Mouse (Mus musculus) liver, embryonic 13.5 days (tissue): Measurements from ENCODE around the gene Arl11. TPM values are rescaled to one million over a fixed set of nuclear protein-coding genes. Genes with fewer than 3 reads are reported as not detected.

Source experiments
- ATAC-seq: fragments of 200-750 bp; cut with Nextera tagmentation; 2 replicates; pipeline ENCODE4 v1.8.0; 2017; ENCODE audit warnings: low read depth, mild to moderate bottlenecking, moderate number of reproducible peaks, moderate library complexity
- DNase-seq: peaks from one replicate; pipeline ENCODE4 v3.0.0; 2022
- H3K27ac ChIP-seq: fragments of 300-500 bp; sonication (generic); 2 replicates; pipeline ENCODE4 v1.5.1; 2015; ENCODE audit warnings: moderate library complexity, mild to moderate bottlenecking, inconsistent platforms
- H3K27me3 ChIP-seq: fragments of 300-500 bp; sonication (generic); 2 replicates; pipeline ENCODE4 v1.6.1; 2015; ENCODE audit warnings: mild to moderate bottlenecking, inconsistent platforms
- H3K36me3 ChIP-seq: fragments of 300-500 bp; sonication (generic); 2 replicates; pipeline ENCODE4 v1.6.1; 2015; ENCODE audit warnings: mild to moderate bottlenecking, inconsistent platforms
- H3K4me1 ChIP-seq: fragments of 300-500 bp; sonication (generic); replicated peaks from 2 replicates; pipeline ENCODE4 v1.6.1; 2015; ENCODE audit warnings: inconsistent platforms
- H3K4me2 ChIP-seq: fragments of 300-500 bp; sonication (generic); 2 replicates; pipeline ENCODE4 v1.6.1; 2015; ENCODE audit warnings: inconsistent platforms, mild to moderate bottlenecking, moderate library complexity
- H3K4me3 ChIP-seq: fragments of 300-500 bp; sonication (generic); replicated peaks from 2 replicates; pipeline ENCODE4 v1.5.1; 2015; ENCODE audit warnings: mild to moderate bottlenecking, inconsistent platforms
- H3K9ac ChIP-seq: fragments of 300-500 bp; sonication (generic); 2 replicates; pipeline ENCODE4 v1.6.1; 2015; ENCODE audit warnings: mild to moderate bottlenecking, inconsistent platforms
- H3K9me3 ChIP-seq: fragments of 300-500 bp; sonication (generic); replicated peaks from 2 replicates; pipeline ENCODE4 v1.6.1; 2016; ENCODE audit warnings: inconsistent platforms
- WGBS: fragments of 180-500 bp; shearing (Covaris S2); methylation state at CpG from one replicate; pipeline ENCODE4 v1.1.7; 2015; ENCODE audit not compliant: insufficient replicate concordance; 5-methylcytosine and 5-hydroxymethylcytosine counted together
- polyA plus RNA-seq: library from polyadenylated mRNA; unstranded; fragments of >200 nt; fragmentation: Nextera tagmentation; extraction: Ambion mirVana; gene quantifications from 2 replicates; pipeline ENCODE4 v1.2.1, GENCODE M21; 2015

Gene Arl11
- polyA plus RNA-seq, 1 experiment from 2014 or later, result 1.1 TPM

DNA sequence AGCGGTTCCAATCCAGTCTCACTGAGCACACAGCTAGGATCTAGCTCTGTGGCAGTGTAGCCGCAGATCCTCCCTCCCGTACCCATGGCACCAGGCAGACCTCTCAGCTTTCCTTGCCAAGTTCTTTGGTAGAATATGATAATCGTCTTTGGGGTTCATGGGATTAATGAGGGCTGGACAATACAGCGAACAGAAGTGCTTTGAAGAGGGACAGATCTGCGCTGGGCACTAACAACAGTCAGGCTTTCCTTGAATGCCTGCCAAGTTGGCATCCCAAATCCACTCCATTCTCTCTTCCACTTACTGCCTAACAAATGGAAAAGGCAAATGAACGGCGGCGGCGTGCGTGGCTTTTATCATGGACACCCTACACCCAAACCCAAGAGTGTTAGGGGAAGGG, 21.0 kb downstream of the Arl11 start:
- H3K9me3 ChIP-seq, result no peaks in the 10 kb centered on the region
- no peak overlapping the region for H3K9ac ChIP-seq
- no peak overlapping the region for H3K4me3 ChIP-seq
- H3K27ac ChIP-seq, result no peak overlapping the region
- no peak overlapping the region for H3K4me2 ChIP-seq
- peaks cover 9% of the 10 kb centered on the region; the same call in 1 of the 2 replicates for H3K4me1 ChIP-seq
- no peak for DNase-seq
- no peaks in the 10 kb centered on the region for H3K27me3 ChIP-seq
- no peak for ATAC-seq
- WGBS, result 74% methylated on average over 11 of the region's 11 CpGs
- H3K36me3 ChIP-seq, result no peaks in the 10 kb centered on the region

GRCm38 (mm10) chr14:61330996-61331561, 21.5 kb downstream of the Arl11 start:
- WGBS, result 18% methylated on average over 13 of the region's 13 CpGs
- H3K27ac ChIP-seq, result no peak overlapping the region
- peak; percentile 56 for DNase-seq

GRCm38 (mm10) chr14:61339381-61339780, 29.8 kb downstream of the Arl11 start:
- no peaks in the 10 kb centered on the region for H3K9me3 ChIP-seq
- no peak overlapping the region for H3K4me2 ChIP-seq
- WGBS, result 71% methylated on average over 4 of the region's 4 CpGs
- no peaks in the 10 kb centered on the region for H3K27me3 ChIP-seq
- H3K36me3 ChIP-seq, result no peaks in the 10 kb centered on the region
- no peak for DNase-seq
- no peak for ATAC-seq
- no peak overlapping the region for H3K27ac ChIP-seq
- H3K9ac ChIP-seq, result no peak overlapping the region
- H3K4me1 ChIP-seq, result no peaks in the 10 kb centered on the region
- H3K4me3 ChIP-seq, result no peak overlapping the region

More at GRCm38 (mm10) chr14:61330996-61331561, 21.5 kb downstream of the Arl11 start:
- Histone ChIP-seq H3K4me1 (peaks cover 9% of the 10 kb centered on the region; the same call in 1 of the 2 replicates), H3K4me3 (no peak overlapping the region), H3K36me3 (no peaks in the 10 kb centered on the region), H3K27me3 (no peaks in the 10 kb centered on the region), H3K4me2 (no peak overlapping the region), H3K9me3 (no peaks in the 10 kb centered on the region), H3K9ac (no peak overlapping the region)
- ATAC-seq, result peak; percentile 73

GRCm38 (mm10) chr14:61344590-61344989, 35.0 kb downstream of the Arl11 start:
- ATAC-seq, result no peak

GRCm38 (mm10) chr14:61346827-61347698, 37.5 kb downstream of the Arl11 start:
- WGBS, result 68% methylated on average over 10 of the region's 10 CpGs
- Histone ChIP-seq H3K27ac (no peak overlapping the region), H3K4me2 (no peak overlapping the region), H3K9ac (no peak overlapping the region), H3K9me3 (no peaks in the 10 kb centered on the region), H3K4me1 (peaks cover 4% of the 10 kb centered on the region; the same call in 1 of the 2 replicates), H3K36me3 (no peaks in the 10 kb centered on the region), H3K4me3 (no peak overlapping the region), H3K27me3 (no peaks in the 10 kb centered on the region)
- DNase-seq, result no peak
- no peak for ATAC-seq

More at GRCm38 (mm10) chr14:61344590-61344989, 35.0 kb downstream of the Arl11 start:
- H3K9ac ChIP-seq, result no peak overlapping the region
- peaks cover 4% of the 10 kb centered on the region; the same call in 1 of the 2 replicates for H3K4me1 ChIP-seq
- no peak overlapping the region for H3K4me2 ChIP-seq
- no peak for DNase-seq
- no peak overlapping the region for H3K27ac ChIP-seq
- H3K4me3 ChIP-seq, result no peak overlapping the region
- H3K9me3 ChIP-seq, result no peaks in the 10 kb centered on the region
- 60% methylated on average over 5 of the region's 5 CpGs for WGBS
- H3K27me3 ChIP-seq, result no peaks in the 10 kb centered on the region
- no peaks in the 10 kb centered on the region for H3K36me3 ChIP-seq

DNA sequence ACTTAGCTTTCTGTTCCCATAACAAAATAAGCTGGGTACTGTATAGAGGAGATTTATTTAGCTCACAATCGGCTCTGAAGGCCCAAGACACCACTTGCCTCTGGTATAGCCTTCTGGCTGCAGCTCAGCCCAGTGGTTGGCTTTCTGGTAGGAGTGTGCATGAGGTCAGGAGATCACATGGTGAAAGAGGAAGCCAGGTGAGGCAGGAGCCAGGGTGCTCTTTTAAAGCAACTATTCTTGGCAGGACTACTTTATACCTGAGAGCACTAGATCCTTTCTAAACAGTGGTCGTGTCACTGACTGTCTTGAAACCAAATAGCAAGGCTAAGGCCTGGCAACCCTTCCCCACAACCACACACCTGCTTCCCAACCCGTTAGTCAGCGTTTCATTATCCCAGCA, 40.3 kb downstream of the Arl11 start:
- WGBS, result 68% methylated on average over 4 of the region's 4 CpGs
- H3K4me3 ChIP-seq, result no peak overlapping the region
- H3K27me3 ChIP-seq, result no peaks in the 10 kb centered on the region
- H3K4me2 ChIP-seq, result no peak overlapping the region
- DNase-seq (no peak), ATAC-seq (no peak)
- 0 out of 2 replicates have a peak, but pooled peaks cover 7% of the 10 kb centered on the region for H3K36me3 ChIP-seq
- peaks cover 6% of the 10 kb centered on the region; the same call in 1 of the 2 replicates for H3K4me1 ChIP-seq
- H3K9ac ChIP-seq, result no peak overlapping the region
- H3K27ac ChIP-seq, result no peak overlapping the region
- H3K9me3 ChIP-seq, result no peaks in the 10 kb centered on the region

DNA sequence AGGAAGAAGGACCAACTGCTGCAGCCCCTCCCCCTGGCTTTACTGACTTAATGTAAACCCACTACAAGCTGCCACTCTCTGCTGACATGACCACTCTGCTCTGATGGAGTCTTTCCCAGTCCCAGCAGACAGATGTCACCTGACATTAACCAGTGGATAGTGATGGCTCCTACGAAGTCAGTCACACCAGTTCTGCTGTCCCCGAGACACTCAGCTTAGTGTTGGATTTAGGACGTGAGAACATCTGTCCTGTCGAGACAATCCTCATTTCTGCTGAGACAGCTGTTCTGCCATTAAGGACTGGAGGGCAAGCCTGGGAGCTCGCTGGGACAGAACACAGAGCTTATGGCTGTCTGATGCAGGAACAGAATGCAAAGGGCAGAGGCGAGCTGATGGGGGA, 41.3 kb downstream of the Arl11 start:
- WGBS, result 76% methylated on average over 6 of the region's 6 CpGs
- ATAC-seq (no peak), DNase-seq (no peak)
- no peaks in the 10 kb centered on the region for H3K9me3 ChIP-seq
- H3K4me2 ChIP-seq, result no peak overlapping the region
- H3K27me3 ChIP-seq, result no peaks in the 10 kb centered on the region
- H3K36me3 ChIP-seq, result 0 out of 2 replicates have a peak, but pooled peaks cover 7% of the 10 kb centered on the region
- no peak overlapping the region for H3K27ac ChIP-seq
- no peak overlapping the region for H3K4me3 ChIP-seq
- H3K9ac ChIP-seq, result no peak overlapping the region
- H3K4me1 ChIP-seq, result peaks cover 7% of the 10 kb centered on the region; the same call in 1 of the 2 replicates

- Histone ChIP-seq H3K4me3 (no peak overlapping the region), H3K9ac (no peak overlapping the region), H3K4me1 (peaks cover 4% of the 10 kb centered on the region; the same call in 1 of the 2 replicates), H3K27ac (no peak overlapping the region), H3K36me3 (0 out of 2 replicates have a peak, but pooled peaks cover 7% of the 10 kb centered on the region), H3K4me2 (no peak overlapping the region), H3K9me3 (no peaks in the 10 kb centered on the region), H3K27me3 (no peaks in the 10 kb centered on the region)
- DNase-seq (no peak), ATAC-seq (no peak)
- WGBS, result 58% methylated on average over 10 of the region's 10 CpGs
These were observed 45.0 kb downstream of the Arl11 start for GRCm38 (mm10) chr14:61354251-61355235.

GRCm38 (mm10) chr14:61360131-61360980, 50.8 kb downstream of the Arl11 start, which contains the start of gene Ebpl:
TSS of gene Ebpl (minus strand) at chr14:61360439.
- Histone ChIP-seq H3K36me3 (peaks cover 3% of the 10 kb centered on the region; the same call in 1 of the 2 replicates), H3K9me3 (no peaks in the 10 kb centered on the region), H3K4me1 (peaks cover 22% of the 10 kb centered on the region), H3K9ac (peak within 1 kb of the TSS; percentile 73), H3K27me3 (no peaks in the 10 kb centered on the region), H3K4me2 (peak within 1 kb of the TSS; percentile 80), H3K4me3 (peak within 1 kb of the TSS; percentile 70), H3K27ac (peak within 1 kb of the TSS; percentile 86)
- 1% methylated on average over 40 of the region's 40 CpGs for WGBS
- peak; percentile 85 for DNase-seq
- peak; percentile 96 for ATAC-seq

- Histone ChIP-seq H3K4me1 (peaks cover 22% of the 10 kb centered on the region), H3K9me3 (no peaks in the 10 kb centered on the region), H3K27me3 (no peaks in the 10 kb centered on the region), H3K4me2 (peak overlapping the region; percentile 80), H3K4me3 (peak overlapping the region; percentile 70), H3K27ac (peak overlapping the region; percentile 86), H3K36me3 (peaks cover 8% of the 10 kb centered on the region), H3K9ac (peak overlapping the region; percentile 73; the same call in 1 of the 2 replicates)
- no peak for ATAC-seq
- WGBS, result 40% methylated on average over 3 of the region's 3 CpGs
- no peak for DNase-seq
These were observed 51.5 kb downstream of the Arl11 start for GRCm38 (mm10) chr14:61360981-61361511.
